Mouse (Mus musculus) central nervous system, embryonic 14 days (tissue): ENCODE measurements around the gene Prpsap1. TPM values are rescaled to one million over a fixed set of nuclear protein-coding genes. Genes with fewer than 3 reads are reported as not detected.

Experiments used
- polyA plus RNA-seq: library from polyadenylated mRNA; depleted of rRNA; stranded (reverse); fragments of >200 nt; gene quantifications from 2 replicates; pipeline ENCODE4 v1.2.3, GENCODE M21; 2012; rRNA removed

Gene Prpsap1
- 115 and 129 TPM in 2 replicates for polyA plus RNA-seq

DNA sequence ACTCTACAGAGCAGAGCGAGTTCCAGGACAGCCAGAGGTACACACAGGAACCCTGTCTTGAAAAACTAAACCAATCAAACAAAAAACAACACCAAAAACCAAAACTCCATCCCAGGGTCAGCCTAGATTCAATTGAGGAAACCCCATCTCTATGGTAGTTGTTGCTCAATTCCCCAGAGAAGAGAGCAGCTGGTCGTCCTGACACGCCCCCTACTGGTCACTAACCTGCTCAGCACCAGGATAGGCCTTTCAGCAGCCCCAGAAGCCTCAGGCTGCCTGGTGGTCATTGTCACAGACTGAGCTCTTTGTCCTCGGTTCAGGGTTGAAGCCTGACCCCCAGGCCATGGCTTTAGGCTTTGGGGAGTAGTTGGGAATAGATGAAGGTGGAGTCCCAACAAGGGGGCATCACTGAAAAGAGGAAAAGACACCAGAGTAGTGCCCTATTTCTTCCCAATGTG, at the start of gene Prpsap1:
Prpsap1 (minus strand) TSS at position 408 of the 458 bp plus-strand sequence.

DNA sequence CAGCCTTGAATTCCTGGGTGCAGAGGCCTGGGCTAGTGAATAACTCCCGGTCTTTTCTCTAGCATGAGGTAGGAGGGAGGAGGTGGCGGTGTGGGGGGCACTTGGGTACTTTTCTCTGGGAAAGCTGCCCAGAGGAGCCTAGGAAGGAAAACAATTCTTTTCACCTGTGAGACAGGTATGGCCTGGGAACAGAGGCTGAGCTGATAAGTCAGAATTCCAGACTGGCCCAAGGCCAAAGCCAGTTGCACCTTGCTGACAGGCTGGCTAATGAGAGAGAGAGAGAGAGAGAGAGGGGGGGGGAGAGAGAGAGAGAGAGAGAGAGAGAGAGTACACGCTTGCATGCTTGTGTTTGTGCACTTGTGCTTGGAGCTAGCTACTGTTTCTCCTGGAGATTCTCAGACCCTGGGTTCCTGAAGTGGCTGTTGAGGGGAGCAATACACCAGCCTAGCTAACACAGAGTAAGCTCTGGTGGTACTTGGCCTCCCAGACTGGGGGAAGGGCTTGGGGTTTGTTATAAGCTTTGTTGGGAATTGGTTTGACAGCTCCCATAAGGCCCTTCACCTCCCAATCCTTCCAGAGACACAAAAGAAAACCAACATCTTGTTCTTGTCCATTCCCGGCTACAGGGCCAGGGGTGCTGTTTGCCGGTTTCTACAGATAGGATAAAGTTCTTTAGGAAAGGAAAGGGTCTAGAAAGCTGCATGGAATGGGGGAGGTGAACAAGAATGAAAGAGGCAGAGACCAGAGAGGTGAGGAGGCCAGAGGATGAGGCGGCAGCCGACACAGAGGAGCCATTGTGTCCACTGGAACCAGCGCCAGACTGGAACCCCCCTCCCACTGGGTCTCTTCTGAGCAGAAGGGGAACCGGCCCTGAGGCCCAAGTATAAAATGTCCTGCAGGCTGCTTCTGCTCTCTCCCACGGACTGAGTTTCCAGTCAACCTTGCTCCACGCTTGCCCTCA, 36.5 kb upstream of the Prpsap1 start, which contains the start of gene Sphk1:
Sphk1 (plus strand) TSS at position 739 of the 961 bp plus-strand sequence.

DNA sequence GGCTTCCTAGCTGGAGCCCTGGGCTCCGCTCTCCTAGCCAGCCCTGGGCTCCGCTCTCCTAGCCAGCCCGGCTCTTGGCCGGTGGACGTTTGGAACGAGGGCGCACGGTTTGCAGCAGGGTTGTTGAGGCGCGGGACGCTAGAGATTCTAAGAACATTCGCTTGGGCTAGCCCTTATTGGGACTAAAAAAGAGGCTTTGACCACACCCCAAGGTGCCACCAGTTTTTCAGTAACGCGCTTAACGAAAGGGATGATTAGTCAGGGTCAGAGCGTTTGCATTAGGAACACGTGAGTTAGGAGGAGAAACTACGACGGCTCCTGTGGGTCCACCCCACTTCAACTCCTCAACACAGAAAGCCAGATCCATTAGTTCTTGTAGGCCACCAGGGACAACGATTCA, 27.9 kb downstream of the Prpsap1 start, which contains the start of gene Qrich2:
Qrich2 (minus strand) TSS at position 101 of the 400 bp plus-strand sequence.

DNA sequence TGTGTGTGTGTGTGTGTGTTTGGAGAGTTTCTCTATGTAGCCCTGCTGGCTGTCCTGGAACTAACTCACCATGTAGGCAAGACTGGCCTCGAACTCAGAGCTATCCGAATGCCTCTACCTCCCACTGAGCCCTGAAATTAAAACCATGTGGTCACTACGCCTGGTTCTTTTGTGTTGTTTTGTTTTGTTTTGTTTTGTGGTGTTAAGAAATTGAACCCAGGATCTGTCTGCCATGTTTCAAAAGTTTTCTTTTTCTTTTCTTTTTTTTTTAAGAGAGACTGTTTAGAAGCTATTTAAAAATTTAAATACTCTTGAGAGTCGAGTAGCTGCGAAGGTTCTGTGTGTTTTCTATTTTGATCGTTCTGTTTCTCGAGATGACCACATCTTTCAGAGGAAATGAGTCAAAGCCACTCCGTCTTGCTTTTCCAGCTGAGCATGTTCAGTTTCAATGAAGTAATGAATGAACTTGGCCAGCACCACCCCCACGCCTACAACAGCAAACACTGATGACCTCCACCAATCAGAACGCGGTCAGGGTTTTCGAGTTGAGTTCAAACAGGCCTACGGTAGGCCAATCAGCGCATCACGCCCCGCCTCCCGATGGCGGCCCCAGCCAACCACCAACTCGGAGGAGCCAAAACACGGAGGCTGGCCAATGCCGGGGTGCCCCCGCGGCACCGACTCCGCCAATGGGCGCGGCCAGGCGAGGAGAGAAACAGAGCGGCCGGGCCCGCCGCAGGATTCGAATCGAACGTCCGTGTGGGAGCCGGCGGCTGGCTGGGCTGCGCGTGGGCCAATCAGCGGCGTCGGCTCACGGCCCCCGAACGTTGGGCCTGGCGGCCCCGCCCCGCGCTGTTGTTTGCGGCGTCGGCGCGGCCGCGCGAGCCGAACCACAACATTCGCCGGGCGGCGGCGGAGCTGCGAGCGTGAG, 60.4 kb downstream of the Prpsap1 start, which contains the start of gene Ubald2:
Ubald2 (plus strand) TSS at position 739 of the 931 bp plus-strand sequence.

Other genes with a start within 250 kb of the Prpsap1 start
- gene Srp68, start 220.0 kb downstream of the Prpsap1 start, polyA plus RNA-seq, result 80.7 and 81.7 TPM in 2 replicates
- 0.12 and 0.24 TPM in 2 replicates for gene Galr2, start 213.3 kb downstream of the Prpsap1 start, polyA plus RNA-seq
- gene Exoc7, start 187.0 kb downstream of the Prpsap1 start, polyA plus RNA-seq, result 88.3 and 89.3 TPM in 2 replicates
- gene Foxj1, start 158.8 kb downstream of the Prpsap1 start, polyA plus RNA-seq, result 17.2 and 18.3 TPM in 2 replicates
- 65.3 and 65.5 TPM in 2 replicates for gene Rnf157, start 81.2 kb downstream of the Prpsap1 start, polyA plus RNA-seq
- gene Ubald2, start 60.1 kb downstream of the Prpsap1 start, polyA plus RNA-seq, result 167 and 198 TPM in 2 replicates
- gene Qrich2, start 28.0 kb downstream of the Prpsap1 start, polyA plus RNA-seq, result 0.09 and 0.10 TPM in 2 replicates
- 2.5 and 5.0 TPM in 2 replicates for gene Sphk1, start 36.7 kb upstream of the Prpsap1 start, polyA plus RNA-seq
- gene Ube2o, start 87.2 kb upstream of the Prpsap1 start, polyA plus RNA-seq, result 53.7 and 55.0 TPM in 2 replicates
- 0.64 and 1.6 TPM in 2 replicates for gene Aanat, start 92.2 kb upstream of the Prpsap1 start, polyA plus RNA-seq
- 2.7 and 4.4 TPM in 2 replicates for gene Rhbdf2, start 132.8 kb upstream of the Prpsap1 start, polyA plus RNA-seq
- gene Prcd, start 159.3 kb upstream of the Prpsap1 start, polyA plus RNA-seq, result 1.3 TPM in 2 replicates
- 16.4 and 18.1 TPM in 2 replicates for gene Cygb, start 160.1 kb upstream of the Prpsap1 start, polyA plus RNA-seq